Mouse (Mus musculus) kidney, adult 2 months (tissue): ENCODE results near the gene Zc3h12c.

ENCODE experiments used
- CTCF ChIP-seq: fragments of 200-500 bp; conservative IDR thresholded peaks from 2 replicates; pipeline ENCODE4 v1.5.1; 2011; ENCODE audit warnings: low read depth, mild to moderate bottlenecking, control low read depth, low read length, moderate library complexity, mixed read lengths; ENCODE audit not compliant: insufficient read depth, insufficient read length
- POLR2A ChIP-seq: fragments of 200-500 bp; IDR thresholded peaks from one replicate; pipeline ENCODE4 v1.6.1; 2011; ENCODE audit warnings: low read depth, low read length, control low read depth

DNA sequence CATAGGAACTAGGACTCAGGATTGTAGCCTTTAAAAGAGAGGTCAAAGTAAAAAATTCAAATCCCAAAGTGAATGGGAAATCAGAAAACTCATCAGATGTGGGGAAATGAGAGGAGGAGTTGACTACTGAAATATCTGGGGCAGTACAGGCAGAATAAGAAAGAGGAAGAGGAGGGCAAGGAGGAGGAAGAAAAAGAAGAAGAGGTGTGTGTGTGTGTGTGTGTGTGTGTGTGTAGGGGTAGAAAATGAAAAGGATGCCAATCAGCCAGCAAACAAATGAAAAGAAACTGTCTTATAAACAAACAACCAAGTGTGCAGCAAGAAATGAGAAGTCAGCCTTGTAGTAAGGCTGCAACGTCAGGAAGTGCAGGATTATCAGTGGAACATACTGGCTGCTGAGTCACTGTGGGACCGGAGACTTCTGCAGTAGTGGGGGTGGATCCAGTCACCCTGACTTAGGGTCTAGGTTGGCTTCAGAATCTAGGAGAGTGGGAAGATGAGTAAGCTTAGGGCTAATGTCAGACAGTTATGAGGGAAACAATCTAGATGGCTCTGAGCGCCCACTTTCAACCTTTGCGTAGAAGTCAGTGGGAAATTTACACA is 7.0 kb upstream of the Zc3h12c start:
- TF ChIP-seq CTCF: no peak
- TF ChIP-seq POLR2A: no peak
